Mouse (Mus musculus) CD4-positive, CD25-positive, alpha-beta regulatory T cell, adult 2 months (primary cell): Measurements from ENCODE around the gene Calcb.
A peak's percentile ranks its signal among the peaks of the same experiment; 100 is the strongest.
"Not testable (repeated sequence)": the region's sequence is repeated elsewhere in the genome, so short reads cannot be mapped to it uniquely, and the experiment has no call there.

Source experiments
- DNase-seq: peaks from one replicate; pipeline ENCODE4 v3.0.0-alpha.2; 2012; ENCODE audit warnings: low read depth, low spot score

Calcb gene

DNA sequence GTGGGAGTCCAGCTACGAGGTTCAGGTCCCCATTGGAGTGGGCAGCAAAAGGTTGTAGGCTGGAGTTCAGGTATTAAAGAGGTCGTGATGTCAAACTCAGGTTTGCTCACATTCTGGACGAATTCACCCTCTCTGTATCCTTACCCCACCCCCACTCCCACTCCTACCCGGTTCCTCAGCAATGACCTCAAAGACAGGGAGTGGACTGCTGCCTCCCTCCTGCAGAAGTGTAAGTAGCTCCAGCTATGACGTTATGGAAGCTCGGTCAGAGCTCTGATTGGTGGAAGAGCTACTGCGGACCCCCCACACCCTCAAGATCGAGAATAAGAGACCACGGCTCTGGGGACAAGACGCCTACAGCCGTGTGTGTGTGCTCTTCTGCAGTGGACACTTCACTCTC is at the start of gene Calcb:
Gene Calcb, plus strand, starts transcription at position 344 of the 400 bp plus-strand sequence.
- DNase-seq: no peak

DNA sequence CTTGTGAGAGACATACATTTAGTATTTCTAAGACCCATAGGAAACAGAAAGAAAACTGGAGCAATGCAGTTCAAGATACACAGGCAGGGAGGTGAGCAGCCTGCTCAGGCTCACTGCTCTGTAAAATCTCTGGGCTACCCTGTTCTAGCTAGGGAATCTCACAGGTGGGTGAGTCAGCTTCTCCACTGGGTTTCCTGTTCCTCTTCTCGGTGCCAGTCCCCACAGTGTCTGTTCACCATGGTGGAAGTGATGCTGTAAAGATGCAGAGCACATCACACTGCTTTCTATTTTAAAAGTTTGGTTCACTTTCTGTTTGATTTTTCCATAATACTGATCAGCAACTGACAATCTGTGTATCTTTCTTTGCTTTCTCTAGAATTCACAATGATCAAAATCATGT is 47.0 kb upstream of the Calcb start:
- peak; percentile 7 for DNase-seq

DNA sequence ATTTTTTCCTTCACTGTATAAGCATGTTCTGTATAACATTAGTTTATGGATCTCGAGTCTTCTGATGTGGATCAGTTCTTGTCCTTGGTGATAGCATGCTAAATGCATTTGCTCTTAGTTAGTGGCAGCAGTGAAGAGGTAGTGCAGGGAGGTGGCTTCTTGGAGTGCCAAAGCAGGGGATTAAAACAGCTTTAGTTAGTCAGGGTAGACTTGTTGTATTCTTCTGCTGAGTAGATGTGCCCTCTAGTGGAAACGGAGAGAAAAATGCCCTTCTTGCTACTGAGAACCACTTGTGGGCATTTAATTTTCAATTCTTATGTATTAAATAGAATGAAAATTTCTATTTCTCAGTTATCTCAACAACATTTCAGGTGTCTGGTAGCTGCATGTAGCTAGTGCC is 45.7 kb upstream of the Calcb start:
- DNase-seq: peak; percentile 45

DNA sequence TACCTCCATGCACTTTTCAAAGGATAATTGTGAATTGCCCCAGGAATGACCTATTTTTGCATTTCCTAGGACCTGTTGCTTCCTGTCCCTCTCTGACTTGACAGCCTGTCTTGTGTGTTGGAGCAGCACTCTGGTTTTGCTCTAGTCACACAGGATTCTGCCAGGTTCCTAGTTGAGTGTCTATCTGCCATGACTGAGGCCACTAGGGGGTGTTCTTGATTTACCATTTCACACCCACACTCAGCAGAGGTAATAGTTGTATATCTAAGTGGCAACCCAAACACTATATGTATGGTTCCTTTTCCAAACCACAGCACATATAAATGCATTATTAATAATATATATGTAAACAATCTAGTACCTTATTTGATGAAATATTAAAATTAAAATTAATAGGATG is 26.1 kb upstream of the Calcb start:
- no peak for DNase-seq

- no peak for DNase-seq
Measured at GRCm38 (mm10) chr7:114700871-114701270, 17.6 kb upstream of the Calcb start.

- no peak for DNase-seq
Measured at GRCm38 (mm10) chr7:114706716-114707115, 11.7 kb upstream of the Calcb start.

DNA sequence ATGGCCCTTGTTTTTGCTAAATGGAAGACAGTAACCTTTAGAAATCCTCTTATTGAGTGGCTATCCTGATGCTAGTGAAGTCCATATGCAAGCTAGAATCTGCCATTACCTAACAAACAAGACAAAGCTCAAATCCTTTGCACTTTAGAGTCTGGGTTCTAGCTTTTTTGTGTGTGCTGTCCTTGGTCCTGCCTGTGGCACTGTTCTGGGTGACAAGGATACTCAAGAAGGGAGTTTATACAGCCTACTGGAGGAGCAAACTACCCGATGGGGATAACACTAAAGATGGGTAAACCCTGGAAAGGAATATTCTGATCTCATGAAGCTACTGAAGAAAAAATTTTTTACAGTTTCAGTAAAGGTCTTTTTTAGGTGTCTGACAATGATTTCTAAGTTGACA is 11.0 kb upstream of the Calcb start:
- no peak for DNase-seq

DNA sequence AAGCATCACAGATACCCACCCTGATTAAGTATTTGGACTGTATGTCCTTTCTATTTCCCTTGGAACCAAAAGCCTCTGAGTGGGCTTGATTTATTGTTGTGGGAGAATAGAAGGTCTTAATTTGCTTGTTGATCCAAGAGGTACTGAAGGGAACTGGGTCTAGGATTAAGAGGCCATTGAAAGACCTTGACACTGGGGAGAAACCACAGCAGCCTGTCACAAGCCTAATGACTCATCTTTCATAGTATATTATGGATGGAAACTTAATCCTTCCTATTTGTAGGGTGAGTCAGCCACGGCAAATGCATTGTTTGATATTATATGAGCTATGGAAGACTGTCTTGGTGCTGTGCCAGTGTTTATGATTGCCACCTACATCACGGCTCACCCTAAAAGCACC is 8.0 kb upstream of the Calcb start:
- no peak for DNase-seq

- DNase-seq: no peak
Measured at GRCm38 (mm10) chr7:114712523-114712922, 5.9 kb upstream of the Calcb start.

- DNase-seq: peak; percentile 26
Measured at GRCm38 (mm10) chr7:114719381-114720131, 1.1 kb downstream of the Calcb start.

DNA sequence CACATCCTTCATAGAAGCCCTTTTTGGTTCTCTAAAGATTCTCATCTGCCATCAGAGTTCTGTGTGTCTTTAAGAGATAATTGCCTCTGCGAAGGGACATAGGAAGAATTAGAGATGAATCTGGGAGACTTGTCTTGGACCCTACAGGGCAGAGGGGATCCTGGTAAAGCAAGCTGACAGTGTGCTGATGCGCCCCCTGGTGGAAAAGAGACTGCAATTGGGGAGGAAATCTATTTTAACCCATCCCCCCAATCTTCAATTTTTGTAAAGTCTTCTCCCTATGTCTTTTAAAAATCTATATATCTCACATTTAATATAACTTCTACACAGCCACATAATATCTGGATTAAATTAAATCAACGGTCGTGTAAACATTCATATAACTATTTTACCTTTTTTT is 11.3 kb downstream of the Calcb start:
- peak; percentile 23 for DNase-seq

- DNase-seq: no peak
Measured at GRCm38 (mm10) chr7:114731175-114731574, 12.7 kb downstream of the Calcb start.

- not testable (repeated sequence) for DNase-seq
Measured at GRCm38 (mm10) chr7:114731700-114732099, 13.3 kb downstream of the Calcb start.

DNA sequence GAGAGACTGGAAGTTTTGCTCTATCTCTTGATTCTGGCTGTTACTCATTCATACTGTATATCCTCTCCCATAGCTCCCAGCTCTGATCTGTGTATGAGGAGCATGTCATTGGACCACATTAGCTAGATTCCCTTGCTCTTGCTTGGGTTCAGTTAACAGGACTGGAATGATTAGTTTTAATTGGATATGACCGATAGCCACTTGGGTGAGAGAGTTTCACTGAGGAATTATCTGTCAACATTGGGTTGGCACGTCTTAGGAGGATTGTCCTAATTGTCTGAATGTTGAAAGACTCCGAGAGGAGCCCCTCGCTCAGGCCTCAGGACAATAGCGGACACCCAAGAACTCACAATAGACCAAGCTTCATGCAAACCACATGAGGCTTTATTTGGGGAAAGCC is 17.8 kb downstream of the Calcb start:
- DNase-seq: no peak

DNA sequence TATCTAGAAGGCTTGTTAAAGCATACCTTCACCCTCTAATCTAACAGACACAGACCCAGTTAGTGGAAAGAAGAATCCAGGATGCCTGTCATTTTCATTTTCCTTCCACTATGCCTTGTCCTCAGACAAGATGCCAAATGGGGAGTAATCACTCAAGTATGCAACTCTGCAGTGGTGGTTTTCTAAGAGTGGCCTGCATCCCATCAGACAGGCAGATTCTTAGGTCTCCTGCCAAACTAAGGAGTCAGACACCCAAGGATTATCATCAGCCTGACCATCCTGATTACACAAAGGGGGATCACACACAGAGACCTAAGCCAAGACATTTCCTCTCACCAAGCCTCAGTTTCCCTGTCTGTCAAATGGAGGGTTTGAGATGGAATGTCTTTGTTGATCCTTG is 19.7 kb downstream of the Calcb start:
- DNase-seq: no peak

DNA sequence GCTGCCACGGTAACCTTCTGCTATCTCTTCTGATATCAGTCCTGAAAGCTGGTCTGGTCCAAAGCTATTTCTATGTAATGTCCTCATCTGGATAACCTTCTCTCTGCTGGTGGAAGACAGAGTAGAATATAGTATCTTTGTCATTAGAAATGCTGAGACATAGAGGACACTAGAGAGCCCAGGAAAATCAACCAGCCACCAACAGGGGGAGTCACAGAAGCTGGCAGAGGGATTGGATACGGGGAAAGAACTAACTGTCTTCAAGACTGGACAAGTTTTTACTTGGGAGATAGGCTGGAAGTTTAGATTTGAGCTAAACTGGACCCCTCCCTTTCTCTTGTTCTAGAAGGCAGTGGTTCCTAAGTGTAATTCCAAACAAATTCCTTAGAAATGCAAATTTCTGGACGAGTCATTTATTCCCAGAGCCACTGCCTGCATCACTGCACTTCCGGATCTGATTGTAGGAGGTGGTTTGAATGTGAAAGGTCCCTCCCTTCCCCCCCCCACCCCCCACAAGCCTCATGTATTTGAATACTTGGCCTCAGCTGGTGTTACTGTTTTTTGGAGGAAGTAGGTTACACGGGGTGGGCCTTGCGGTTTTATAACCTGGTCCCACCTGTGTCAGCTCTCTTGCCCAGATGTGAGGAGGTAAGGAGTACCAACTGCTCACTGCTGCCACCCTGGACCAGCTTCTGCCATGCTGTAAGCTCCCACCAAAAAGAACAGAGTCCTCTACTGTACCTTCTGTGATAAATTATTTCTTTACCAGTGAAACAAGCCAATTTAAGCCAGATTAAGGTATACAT is 22.1 kb downstream of the Calcb start:
- no peak for DNase-seq

DNA sequence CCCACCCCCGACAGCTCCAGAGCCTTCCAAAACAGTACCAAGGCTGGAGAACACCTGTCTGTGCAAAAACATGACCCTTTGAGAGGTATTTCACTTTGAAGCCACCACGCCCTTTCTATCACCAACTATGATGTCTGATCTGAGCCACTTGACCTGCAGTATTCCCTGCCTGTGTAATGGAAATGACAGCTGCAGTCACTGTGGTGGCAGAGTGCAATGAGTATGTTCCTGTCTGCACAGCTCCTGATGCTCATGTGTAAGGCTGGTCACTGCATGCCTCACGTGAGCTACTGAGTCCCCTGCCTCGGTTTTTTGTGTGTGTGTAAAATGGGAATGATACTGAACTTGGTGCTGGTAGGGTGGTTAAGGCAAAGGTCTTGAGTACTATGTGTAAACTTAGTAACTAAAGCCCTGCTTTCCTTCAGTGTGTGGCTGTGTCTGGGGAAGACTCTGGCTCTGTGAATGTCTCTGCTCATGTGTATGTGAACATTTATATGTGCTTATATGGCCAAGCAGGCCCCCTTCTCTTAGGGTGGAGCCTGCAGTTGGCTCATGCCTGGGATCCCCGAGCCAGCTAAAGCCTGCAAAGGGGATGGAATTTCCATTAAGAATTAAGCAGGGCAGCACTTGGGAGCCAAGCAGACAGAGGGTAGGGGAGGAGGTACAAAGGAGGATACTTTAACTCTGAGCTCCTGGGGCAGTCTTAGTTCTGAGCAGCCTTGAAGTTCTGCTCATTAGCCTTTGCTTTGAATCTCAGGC is 24.8 kb downstream of the Calcb start, which contains the start of gene Insc:
Gene Insc, plus strand, starts transcription at position 673 of the 759 bp plus-strand sequence.
- DNase-seq: no peak

DNA sequence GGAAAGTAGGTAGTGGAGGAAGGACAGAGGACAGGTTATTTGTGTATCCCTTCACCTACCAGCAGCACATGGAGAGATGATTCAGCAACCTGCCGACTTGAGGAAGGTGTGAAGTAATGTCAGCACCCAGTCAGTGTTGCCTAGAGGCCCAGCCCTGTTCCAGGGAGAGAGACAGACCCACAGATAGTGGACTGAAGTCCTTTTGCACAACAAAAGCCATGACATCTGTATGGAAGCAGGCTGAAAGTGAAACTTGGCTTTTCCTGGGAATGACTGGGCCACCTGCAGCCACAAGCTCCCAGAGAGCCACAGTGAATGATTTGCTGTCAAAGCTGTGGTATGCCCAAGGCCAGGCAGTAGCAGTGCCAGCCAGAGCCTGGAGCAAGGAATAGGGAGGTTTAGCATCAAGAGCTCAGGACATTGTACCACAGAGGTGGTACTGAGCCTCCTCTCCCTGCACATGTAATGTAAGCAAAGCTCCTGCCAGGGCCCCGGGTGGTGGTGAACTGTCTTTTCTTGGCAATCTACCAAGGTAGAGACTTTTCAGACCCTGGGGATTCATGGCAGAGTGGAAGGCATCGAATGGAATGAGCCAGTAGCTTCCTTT is 26.3 kb downstream of the Calcb start:
- no peak for DNase-seq

DNA sequence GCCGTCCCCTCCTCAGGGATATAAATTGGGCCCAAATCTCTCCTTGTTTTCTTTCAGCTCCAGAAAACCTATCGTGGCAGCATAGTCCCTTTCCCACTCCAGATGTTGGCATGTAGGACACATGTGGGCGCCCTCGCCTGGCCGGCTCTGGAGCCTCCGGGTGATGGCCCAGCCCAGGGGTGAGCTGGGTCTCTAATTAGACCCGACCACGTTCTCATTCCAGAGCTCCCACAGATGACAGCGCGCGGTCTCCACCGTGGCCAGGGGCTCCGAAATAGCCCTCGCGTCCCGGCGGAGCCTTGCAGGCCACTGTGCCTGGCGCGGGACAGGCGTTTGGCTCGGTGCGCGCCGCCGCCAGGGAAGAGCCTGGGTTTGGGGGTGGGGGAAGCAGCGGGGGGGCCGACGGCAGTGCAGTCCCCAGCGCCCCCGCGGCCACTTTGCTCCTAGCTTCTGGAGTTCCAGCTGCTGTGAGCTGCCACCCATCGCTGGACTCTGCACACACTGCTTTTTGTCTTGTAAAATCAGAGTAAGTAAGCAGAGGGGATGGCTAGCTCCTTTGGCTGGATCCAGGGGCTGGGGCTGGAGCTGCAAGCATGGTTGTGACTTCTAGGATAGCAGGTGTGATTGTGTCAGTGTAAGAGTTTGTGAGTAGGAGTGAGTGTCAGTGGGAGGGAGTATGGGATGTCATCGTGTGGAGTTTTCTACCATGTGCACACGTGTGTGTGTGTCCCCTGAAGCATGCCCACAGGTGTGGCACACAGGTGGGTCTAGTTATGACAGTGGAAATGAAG is 27.2 kb downstream of the Calcb start:
- no peak for DNase-seq

DNA sequence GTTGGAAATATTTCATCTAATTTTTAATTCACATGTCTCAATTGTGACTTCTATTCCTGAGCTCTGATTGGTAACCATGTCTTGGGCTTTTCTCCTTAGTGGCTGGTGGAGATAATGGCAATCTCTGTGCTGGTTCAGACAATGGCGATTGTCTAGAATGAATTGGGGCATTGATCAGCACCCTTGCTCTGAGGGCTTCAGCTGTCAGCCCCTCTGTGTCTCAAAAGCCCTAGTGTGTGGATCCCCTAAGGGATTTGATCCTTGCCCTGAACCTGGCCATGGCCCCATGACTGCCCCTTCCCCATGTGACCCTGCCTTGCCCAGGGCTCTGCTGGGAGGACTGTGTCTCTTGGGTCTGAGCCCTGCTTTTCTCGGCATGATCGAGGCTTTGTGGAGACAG is 29.2 kb downstream of the Calcb start:
- DNase-seq: no peak

- DNase-seq: no peak
Measured at GRCm38 (mm10) chr7:114748239-114748638, 29.8 kb downstream of the Calcb start.
